Mouse (Mus musculus) monocyte, adult 2 months (primary cell): ENCODE data around the gene Gstm4.

Source experiments
- DNase-seq, 2 experiments: peaks; one replicate each; pipeline ENCODE4 v3.0.0; 2022; ENCODE audit warnings: low spot score in 2 of 2, low read depth in 1 of 2

Gstm4 gene

DNA sequence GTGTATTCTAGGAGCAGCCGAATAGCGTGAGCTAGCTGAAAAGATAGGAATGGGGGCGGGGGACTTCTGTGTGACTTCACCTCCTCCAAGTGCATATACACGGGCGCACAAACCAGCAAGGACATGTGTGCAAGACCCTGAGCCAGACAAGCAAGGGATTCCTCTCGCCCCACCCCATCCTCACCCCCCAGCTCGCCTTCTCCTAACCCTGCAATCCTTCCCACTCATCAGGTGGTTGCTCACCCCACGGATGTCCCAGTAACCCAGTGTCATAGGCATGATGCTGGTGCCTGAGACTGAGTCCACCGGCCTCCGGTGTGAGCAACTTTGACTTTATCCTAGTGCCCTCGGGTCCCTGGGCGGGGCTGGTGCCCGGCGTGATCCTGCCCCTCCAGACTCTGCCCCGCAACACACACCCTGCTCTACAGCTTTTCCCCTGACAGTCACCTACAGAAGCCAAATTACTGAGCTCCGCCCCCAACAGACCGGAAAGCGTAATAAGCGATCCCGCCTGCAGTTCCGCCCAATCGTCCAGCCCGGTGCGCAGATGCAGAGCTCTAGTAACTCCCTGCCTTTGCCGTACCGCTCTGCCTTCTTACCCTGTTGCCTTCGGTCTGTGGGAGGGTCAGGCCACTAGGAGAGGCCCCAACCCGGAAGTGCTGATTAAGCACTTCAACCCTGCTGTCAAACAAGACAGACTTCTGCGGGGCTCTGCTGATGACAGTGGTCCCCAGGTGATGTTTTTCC is at the start of gene Gstm4:
Gene Gstm4 (minus strand): TSS at position 501 of the 747 bp plus-strand sequence.
- DNase-seq = peak; percentile 49 to 68

DNA sequence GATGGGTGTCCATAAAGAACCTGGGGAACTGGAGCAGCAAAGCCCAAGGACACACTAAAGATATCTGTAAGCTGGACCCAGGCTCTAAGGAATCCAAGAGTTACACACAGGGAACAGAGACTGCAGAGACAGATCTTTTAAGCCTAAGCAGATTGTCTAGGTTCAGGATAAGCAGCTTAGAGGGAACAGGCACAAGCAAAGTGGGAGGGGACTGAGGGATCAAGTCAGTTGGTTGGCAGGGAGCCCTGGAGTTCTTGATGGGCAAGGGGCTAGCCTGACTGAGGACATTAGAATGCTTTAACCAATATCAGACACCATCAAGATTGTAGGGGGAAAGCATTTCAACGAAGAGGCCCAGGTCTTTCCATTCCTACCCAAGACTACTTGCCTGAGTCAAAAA is 49.5 kb upstream of the Gstm4 start:
- DNase-seq = no peak

DNA sequence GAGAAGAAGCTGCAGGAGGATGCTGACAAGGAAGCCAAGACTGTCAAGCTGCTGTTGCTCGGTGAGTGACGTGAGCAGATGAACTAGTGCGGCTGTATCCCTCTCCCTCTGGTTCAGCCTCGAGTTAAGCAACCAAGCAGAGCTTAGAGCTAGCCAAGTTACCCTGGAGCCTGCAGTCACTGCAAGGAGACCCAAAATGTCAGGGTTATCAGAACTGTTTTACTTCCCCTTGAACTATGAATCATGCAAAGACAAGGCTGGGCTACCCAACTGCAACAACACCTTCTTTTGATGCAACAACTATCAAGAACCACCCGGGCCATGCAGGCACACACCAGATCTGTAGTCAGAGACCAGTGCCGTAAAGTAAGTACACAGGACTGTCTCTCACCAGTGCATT is 48.6 kb upstream of the Gstm4 start:
- DNase-seq = no peak

DNA sequence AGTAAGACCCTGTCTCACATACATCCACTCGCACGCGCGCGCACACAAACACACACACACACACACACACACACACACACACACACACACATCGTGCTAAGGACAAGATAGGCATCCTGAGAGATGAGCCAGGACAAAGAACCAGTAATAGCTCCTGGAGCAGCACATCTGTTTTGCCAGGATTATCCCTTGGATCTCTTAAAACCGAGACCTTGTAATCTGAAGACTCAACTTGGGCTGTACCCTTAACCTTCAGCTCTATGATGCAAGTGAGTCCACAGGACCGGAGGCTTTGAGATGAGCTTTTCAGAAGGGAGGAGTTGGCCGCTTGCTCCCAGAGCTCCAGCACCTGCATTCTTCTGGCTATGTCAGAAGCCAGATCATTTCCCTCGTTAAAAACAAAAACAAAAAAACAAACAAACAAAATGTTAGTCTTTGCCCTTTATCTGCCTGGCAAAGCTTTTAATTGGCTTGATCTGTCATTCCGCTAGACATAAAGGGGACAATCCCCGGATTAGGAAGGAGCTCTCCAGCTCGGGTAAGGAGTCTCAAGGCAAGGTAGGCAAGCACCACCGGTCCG is 47.9 kb upstream of the Gstm4 start, which contains the start of gene Gnat2:
Gene Gnat2 (plus strand): TSS at position 254 of the 580 bp plus-strand sequence.
- DNase-seq = no peak

DNA sequence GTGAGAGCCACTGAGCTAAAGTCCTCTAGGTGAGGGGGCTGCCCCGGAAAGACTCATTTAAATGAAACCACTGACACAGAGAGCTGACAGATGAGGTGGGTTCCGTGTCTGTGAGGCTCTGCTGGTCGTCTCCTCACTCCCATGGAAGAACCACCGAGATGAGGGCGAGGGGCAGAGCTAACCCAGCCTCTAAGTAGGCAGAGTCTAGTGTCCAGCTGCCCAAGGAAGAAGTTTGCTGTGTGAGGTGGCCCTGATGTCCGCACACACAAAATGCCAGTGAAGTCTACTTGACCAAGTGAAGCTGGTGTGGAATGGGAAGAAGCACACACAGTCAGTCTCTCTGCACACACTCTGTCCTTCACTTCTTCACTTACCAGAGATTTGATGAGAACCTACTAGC is 47.3 kb upstream of the Gstm4 start:
- no peak for DNase-seq

DNA sequence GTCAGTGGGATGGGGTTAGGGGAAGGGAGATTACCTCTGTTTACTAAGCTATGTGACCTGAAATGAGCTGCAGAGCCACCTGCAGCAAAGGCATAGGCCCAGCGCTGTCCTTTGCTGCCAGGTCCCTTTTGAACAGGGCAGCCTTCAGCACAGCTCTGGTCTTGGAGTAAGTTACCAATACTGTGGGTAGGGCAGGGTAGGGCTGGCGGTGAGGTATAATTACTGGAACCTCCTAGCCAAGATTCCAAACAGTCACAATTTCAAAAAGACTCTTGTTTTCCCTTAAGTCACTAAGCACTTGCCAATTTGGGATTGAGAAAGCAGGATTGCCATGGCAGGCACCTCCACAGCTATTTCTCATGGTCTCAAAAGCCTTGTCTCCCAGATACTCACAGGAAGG is 45.9 kb upstream of the Gstm4 start:
- DNase-seq = no peak

DNA sequence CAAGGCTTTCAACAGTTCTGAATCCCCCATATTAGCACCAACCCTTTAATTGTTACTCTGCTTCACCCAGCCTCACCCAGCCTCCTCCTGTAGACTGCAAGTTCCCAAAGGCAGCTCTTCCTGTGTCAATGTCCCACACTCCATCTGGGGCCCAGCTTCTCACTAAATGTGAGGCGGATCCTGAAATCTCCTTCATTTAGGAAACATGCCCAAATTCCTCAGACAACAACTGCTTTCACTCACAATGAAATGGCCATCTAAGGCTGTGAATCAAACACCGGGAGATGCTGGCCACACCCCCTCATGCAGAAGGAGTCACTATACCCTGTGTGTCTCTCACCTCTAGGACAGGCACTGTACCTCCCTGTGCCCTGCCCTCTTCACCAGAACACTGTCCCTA is 45.2 kb upstream of the Gstm4 start:
- no peak for DNase-seq

DNA sequence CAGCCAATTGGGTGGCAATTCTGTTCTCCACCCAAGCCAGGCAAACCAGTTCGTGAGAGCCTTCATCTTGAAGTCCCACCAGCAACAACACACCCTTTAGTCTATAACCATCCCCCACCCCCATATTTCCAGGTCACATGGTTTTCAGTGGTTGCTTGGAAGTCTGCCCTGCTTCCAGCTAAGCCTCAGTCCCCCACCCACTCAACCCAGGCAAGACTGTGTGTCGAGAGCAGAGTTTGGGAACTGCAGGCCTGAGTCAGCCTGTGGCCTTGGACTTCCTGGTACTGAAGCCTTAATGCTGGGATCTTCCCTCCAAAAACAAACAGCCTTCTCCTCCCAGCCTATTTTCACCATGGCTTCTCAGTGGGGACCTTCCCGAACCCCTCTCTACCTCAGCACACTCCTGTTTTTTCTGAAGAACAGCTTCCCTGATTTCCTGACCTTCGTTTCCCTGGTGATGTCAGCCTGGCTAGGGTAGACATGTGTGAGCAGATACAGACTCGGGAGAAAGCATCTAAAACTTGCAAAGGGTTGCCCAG is 44.2 kb upstream of the Gstm4 start:
- DNase-seq = no peak

DNA sequence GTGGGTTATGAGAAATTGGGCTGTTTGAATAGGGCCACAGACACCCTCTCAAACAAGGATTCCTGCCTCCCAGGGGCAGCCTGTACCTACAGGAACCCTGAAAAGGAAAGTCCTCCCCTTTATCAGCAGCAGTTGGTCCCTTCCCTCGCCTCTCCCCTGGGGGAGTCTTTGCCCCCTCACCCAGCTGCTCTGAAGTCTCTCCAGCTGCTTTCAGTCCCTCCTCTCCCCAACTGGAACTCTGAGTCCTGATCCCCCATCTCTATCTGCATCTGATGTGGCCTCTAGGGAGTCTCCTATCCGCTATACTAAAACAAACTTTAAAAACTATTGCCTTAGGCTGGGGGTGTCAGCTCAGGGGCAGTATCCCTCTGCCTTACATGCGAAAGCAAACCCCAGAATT is 42.6 kb upstream of the Gstm4 start:
- no peak for DNase-seq

DNA sequence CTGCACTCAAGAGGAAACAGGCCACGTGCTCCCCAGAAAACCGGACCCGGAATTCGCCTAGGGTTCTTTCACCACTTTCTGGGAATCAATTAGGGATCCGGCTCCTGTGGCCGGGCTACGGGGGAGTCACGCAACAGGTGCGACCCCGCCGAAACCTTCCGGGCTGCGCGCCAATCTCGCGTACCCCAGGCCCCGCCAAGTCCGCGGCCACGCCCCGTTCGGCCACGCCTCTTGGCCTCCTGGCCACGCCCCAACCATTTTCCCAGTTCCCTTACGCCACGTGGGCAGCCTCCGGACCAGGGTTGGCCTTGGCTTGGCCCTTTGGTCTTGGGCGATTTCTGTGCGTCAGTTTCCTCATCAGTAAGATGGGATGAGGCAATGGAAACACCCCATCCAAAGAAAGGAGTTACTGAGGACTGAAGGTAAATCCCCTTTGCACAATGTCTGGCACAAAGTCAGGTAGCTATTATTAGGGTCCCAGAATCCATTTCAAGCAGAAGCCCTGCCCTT is 41.8 kb upstream of the Gstm4 start, which contains the start of gene Ampd2:
Gene Ampd2 (minus strand): TSS at position 182 of the 510 bp plus-strand sequence.
- peak in 1 of 2 experiments; percentile 29 for DNase-seq

DNA sequence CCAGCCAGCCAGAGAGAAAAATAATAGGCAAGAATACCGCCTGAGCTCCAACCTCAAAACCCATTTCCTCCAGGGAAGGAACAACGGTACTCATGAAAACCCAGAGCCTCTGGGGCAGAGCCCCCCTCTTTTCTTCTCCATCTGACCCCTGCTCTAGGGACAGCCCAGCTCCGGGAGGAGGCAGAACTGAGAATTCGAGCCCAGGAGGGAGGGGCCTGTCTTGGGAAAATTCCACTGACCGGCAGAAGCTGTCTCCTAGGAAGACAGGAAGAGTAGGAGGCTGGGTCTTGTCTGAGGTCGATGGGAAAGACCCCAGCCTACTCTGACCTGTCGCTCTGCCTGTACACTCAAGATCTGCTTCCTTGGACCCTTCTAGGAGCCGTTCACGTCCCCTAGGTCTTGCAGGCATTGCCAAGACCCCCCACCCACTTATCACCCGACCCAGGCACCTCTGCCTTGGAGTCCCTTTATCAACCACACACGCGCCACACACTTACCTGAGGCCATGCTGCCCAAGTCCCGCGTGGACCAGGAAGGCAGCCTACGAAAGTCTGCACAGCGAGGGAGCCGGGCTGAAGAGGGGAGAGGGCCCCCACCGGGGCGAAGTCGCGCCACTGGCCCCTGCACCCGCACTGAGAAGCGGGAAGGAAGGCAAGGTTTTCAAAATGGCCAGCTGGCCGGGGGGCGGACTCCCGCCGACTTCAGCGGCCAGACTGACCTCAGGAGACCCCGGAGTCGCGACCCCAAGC is 41.2 kb upstream of the Gstm4 start:
- no peak for DNase-seq

DNA sequence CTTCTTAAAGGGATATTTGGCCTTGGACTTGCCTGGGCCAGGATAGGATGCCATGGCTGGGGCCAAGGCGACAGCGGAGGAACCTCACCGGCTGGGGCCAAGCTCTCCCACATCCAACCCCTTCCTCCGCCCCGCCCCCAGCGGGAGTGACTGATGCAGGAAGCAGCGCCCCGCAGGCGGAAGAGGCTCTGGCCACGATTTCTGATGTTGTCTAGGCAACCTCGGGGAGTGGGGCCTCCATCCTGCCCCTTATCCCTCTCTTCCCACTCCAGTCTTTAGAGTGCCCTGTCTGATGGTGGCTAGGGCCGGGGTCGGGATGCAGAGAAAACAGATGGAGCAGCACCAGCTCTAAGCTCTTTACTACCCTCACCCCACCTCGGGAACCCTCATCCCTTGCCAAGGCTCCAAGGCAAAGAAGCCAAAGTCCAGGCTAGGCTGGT is 40.6 kb upstream of the Gstm4 start:
- peak; percentile 55 to 71 for DNase-seq

DNA sequence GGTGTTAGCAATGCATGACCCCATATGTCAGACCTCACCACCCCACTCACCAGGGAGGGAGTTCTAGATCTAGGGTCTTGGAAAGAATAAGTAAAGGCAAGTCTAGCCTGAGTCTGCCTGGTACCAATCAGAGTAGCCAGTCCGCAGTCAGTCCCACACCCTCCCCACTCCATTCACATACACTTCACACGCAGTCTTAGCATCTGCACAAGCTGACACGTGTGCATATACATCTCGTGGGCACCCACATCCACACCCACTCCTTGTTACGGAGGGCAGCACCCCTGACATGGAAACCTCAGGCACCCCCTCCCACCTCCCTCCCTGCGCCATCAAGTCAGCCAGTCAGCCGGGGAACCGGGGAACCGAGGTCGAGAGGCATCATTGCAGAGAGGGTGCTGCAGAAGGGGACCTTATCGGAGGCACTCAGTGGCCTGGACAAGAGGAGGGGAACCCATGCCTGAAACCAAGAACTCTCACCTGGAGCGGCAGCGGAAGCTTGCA is 40.1 kb upstream of the Gstm4 start:
- no peak for DNase-seq

DNA sequence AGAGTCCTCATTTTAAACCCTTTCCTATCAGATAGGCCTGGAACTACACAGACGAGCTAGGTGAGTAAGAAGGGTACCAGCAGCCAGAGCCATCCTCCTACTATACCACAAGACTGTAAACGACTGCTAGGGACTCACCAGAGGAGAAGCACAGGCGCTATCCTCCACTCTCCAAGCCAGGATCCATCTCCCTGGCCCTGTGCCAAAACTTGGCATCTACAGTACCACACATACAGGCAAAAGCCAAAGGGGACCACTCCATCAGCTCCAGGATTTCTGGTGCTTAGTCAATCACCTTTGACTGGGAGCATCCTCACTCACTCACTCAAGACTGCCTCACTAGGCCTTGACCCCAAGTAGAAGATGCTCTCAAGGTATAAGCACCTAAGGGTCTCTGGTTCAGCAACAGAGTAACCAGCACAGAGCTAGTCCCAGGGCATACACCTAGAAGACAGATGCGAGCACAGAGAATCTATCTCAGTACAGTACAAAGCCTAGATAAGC is 39.3 kb upstream of the Gstm4 start:
- no peak for DNase-seq

DNA sequence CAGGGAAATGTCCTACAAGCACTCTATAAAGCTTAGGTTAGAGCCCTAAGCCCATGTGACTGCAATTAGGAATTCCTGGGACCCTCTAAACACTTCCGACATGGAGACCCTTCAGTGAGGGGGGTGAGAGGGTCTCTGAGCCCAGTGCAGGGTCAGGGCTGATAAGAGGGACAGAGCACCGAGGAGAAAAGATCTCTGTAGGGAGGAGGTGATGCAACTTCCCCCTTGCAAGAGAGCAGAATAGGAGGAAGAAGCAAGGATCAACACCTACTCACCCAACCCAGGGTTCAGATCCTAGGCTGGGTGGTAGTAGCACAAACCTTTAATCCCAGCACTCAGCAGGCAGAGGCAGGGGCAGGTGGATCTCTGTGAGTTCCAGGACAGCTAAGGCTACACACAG is 38.5 kb upstream of the Gstm4 start:
- DNase-seq = no peak

DNA sequence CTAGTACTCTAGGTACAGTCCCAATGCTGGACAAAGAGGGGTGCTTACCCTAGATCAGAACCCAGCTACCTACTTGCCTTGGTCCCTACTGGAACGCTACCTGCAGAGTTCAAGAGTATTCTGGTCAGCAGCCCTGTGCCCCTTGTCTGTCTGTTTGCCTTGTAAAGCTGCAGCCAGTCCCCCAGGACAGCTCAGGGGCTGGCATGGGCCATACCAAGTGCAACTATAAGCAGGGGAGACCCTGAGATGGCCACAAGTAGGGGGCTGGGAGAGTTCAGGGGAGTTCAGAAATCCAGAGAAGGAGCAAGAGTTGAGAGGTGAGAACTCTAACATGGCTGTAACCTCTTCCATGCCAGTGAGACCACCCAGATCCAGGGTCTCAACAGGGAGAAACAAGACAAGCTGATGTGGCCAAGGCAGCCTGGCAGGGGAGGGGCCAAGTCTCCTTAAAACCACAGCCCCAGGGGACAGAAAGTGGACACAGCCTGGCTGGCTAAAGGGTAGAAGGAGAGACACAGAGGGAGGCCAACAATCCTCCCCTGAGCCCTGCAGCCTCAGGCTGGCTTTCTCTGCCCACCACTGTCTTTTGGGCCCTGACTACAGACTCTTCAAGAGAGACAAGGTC is 37.7 kb upstream of the Gstm4 start:
- no peak for DNase-seq

DNA sequence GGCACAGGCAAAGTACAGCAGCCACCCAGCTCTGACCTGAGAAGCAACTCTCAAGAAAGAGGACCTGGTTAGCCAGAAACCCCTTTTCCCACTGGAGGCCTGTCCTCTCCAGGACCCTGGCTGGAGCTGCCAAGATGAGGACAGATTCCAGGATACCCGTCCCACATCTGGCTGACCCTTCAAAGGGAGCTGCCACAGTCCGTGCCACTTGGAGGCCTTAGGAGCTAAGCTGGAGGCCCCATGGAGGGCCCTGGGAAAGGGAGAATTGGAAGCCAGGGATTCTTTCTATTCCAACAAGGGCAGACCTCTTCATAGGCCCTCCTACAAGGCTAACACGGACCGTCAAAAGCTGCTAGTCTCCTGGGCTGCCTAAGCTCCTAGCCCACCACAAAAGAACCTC is 37.0 kb upstream of the Gstm4 start:
- DNase-seq = no peak

DNA sequence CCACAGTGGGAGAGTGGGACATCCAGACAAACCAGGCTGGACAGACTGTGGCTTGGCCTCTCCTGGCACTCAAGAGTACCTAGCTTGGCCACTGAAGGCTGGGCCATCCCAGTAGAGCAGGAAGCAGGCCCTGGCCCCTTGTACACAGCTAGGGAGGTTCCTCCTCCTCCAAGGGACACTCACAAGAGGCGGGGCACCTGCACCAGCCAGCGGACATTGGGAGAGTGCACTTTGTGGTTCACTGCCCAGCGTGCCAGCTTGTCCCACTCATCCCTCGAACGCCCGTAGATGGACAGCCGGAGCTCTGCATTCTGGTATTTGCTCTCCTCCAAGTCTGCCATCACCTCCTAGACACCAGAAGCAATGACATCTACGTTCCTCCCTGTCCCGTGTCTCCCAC is 32.1 kb upstream of the Gstm4 start:
- no peak for DNase-seq

DNA sequence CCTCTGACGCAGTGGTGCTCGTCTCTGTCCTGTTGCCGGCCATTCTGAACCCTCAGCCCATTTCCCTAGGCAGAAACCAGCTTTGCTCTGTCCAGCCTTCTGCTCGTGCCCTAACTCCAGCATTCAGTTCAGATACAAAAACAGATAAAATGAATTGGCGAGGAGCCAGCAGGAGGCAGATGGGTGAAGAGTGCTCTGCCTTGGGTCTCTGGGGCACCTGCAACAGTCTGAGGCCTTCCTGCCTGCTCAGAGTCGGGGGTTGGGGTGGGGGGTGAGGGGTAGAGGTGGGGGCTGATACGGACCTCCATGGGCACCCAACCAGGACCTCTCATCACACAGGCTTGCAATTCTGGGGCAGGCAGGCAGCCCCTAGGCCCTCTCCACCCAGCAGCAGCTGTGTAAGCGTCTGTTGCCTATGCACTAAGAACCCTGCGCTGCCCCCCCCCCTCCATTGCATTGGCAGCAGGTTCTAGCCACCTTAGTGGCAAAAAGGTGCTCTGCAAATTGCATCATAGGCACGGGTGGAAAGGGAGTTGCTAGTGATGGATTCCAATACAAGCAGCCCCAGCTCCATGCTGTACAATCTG is 28.4 kb upstream of the Gstm4 start:
- no peak for DNase-seq
